9 mouse cellular contexts compared by ENCODE assay signal in genomic region chr5:100568802-100569201, GRCm38 (mm10). TPM values are rescaled to one million over a fixed set of nuclear protein-coding genes. Genes with fewer than 3 reads are reported as not detected.
"Had no signal": no experiment of that assay in that cellular context is flagged by ENCODE, and none has a peak within 500 bp of the region (broad histone marks: within the 10 kb centered on the region; RNA-seq: fewer than 3 reads in every experiment).

No protein-coding gene starts in this region.

- ATAC-seq: lung, postnatal 0 days; midbrain, embryonic 13.5 days had no signal

- H3K9me3 ChIP-seq: kidney, embryonic 15.5 days; limb, embryonic 12.5 days; midbrain, embryonic 13.5 days had no signal

- H3K4me3 ChIP-seq: kidney, embryonic 15.5 days; layer of hippocampus, adult 2 months; limb, embryonic 12.5 days; midbrain, embryonic 13.5 days had no signal

- H3K27ac ChIP-seq: layer of hippocampus, adult 2 months; limb, embryonic 12.5 days; midbrain, embryonic 13.5 days had no signal

- H3K36me3 ChIP-seq: kidney, embryonic 15.5 days; limb, embryonic 12.5 days; midbrain, embryonic 13.5 days had no signal

- DNase-seq: kidney, postnatal 25 days; lung, adult 2 months; lung, postnatal 36 days; right cerebral cortex, postnatal 14 days had no signal

- H3K4me1 ChIP-seq: limb, embryonic 12.5 days; midbrain, embryonic 13.5 days had no signal

- H3K4me2 ChIP-seq: limb, embryonic 12.5 days; midbrain, embryonic 13.5 days had no signal

- H3K27me3 ChIP-seq: kidney, embryonic 15.5 days; limb, embryonic 12.5 days; midbrain, embryonic 13.5 days had no signal

- H3K9ac ChIP-seq: kidney, embryonic 15.5 days; limb, embryonic 12.5 days; midbrain, embryonic 13.5 days had no signal

RNA-seq across cellular contexts. Expression of gene Plac8, which starts 3.2 kb away (rescaled TPM):
- polyA plus RNA-seq: midbrain, embryonic 13.5 days had no signal
